Mouse (Mus musculus): Measurements from ENCODE around the gene Pmis2.
A peak's percentile ranks its signal among the peaks of the same experiment; 100 is the strongest.

DNA sequence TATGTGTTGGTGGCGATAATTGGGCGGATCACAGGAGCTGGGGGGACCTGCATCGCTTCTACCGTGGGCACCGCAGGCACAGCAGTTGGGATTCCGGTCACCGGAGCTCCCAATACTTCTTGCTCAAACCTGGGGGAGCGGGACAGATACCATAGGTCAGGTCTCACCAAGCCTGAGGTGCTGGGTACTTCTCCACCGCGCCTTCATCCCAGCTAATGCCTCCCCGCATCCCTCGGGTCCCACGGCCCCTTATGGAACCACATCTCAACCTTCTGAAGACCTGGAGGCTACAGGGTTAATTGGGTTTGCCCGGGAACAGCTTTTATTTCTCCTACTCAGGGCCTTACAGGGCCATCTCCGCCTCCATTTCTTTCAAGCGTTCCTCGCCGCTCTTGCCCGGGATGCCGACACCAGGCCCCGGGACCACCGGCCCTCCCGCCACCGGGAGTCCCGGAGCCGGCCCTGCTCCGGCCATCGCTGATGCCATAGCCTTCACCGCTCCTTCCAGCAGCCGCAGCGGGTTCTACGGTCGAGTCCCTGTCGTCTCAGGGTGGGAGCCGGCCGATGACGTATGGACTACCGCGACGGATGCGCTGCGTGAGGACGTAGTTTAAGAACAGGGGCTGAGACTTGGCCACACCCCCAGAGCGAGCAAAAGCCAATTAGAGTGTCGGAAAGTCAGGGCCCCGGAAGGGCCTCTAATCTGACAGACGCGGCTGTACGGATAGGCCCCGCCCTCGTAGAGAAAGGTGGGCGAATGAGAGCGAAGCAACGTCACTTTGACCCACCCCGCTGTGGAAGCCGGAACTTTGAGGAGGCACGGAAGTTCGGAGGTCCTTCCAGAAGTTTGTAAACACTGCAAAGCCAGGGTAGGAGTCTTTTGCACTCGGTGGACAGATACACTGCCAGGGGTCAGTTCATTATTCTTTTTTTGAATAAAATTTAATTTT, 21.5 kb downstream of the Pmis2 start, which contains the start of gene Rbm42:
- no peak for TF ChIP-seq ZNF384 (IDR thresholded peaks at IDR 0.05; ENCODE audit: low read depth, low read length)
- no peak for TF ChIP-seq CHD2 (IDR thresholded peaks at IDR 0.05; ENCODE audit: low read depth, low read length)
- peak; percentile 76 for TF ChIP-seq HCFC1 (IDR thresholded peaks at IDR 0.05; ENCODE audit: borderline replicate concordance, insufficient read depth, low read length)
